Mouse (Mus musculus): Measurements from ENCODE around the gene Mettl18. TPM values are rescaled to one million over a fixed set of nuclear protein-coding genes. Genes with fewer than 3 reads are reported as not detected.

Gene Mettl18
- total and polyA plus RNA-seq, 2 experiments from 2014 or later, result 3.6 to 4.9 TPM

GRCm38 (mm10) chr1:164025685-164026084, 31.0 kb downstream of the Mettl18 start:
- no peak for ATAC-seq (ENCODE audit: low FRiP score)
- Histone ChIP-seq H3K36me3 (ENCODE audit: insufficient read depth, low read length) (no peaks in the 10 kb centered on the region), H3K27ac (ENCODE audit: low read depth, low read length) (no peak overlapping the region), H3K4me3 (ENCODE audit: low read depth, low read length) (no peak overlapping the region), H3K4me1 (ENCODE audit: insufficient read depth, low read length) (no peaks in the 10 kb centered on the region), H3K4me2 (ENCODE audit: low read depth, low read length, poor library complexity, severe bottlenecking) (no peak overlapping the region), H3K9ac (replicated peaks; ENCODE audit: low read length, poor library complexity, severe bottlenecking) (no peak overlapping the region), H3K27me3 (ENCODE audit: insufficient read depth, low read length) (no peaks in the 10 kb centered on the region), H3K9me3 (ENCODE audit: low read length) (no peaks in the 10 kb centered on the region)
- WGBS, result 85% methylated on average over 4 of the region's 4 CpGs
- DNase-seq (ENCODE audit: low spot score), result no peak
- TF ChIP-seq CTCF (IDR thresholded peaks at IDR 0.05), result no peak

DNA sequence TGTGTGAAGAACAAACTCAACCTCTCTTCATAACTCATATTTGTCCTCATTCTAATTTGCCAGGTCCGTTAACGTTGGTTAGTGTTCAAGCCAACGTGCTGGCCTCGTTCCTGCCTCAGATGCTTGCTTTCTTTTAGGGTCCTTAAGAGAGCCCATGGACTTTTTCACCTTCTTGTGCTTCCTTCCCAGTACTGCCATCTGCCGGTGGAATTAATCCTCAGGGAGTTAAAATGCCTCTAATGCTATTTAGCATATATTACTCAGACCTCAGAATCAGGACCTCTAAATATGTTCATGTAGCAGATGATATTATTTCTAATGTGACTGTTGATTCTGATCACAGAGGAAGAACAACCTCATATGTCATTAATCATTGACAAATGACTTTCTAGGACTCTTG, 32.7 kb downstream of the Mettl18 start:
- Histone ChIP-seq H3K9ac (replicated peaks; ENCODE audit: low read length, poor library complexity, severe bottlenecking) (no peak overlapping the region), H3K36me3 (ENCODE audit: insufficient read depth, low read length) (no peaks in the 10 kb centered on the region), H3K27me3 (ENCODE audit: insufficient read depth, low read length) (no peaks in the 10 kb centered on the region), H3K27ac (ENCODE audit: low read depth, low read length) (no peak overlapping the region), H3K4me1 (ENCODE audit: insufficient read depth, low read length) (no peaks in the 10 kb centered on the region), H3K9me3 (ENCODE audit: low read length) (no peaks in the 10 kb centered on the region), H3K4me3 (ENCODE audit: low read depth, low read length) (no peak overlapping the region), H3K4me2 (ENCODE audit: low read depth, low read length, poor library complexity, severe bottlenecking) (no peak overlapping the region)
- TF ChIP-seq CTCF (IDR thresholded peaks at IDR 0.05), result no peak
- no peak for ATAC-seq (ENCODE audit: low FRiP score)
- no peak for DNase-seq (ENCODE audit: low spot score)
- WGBS, result 59% methylated on average over 5 of the region's 5 CpGs

DNA sequence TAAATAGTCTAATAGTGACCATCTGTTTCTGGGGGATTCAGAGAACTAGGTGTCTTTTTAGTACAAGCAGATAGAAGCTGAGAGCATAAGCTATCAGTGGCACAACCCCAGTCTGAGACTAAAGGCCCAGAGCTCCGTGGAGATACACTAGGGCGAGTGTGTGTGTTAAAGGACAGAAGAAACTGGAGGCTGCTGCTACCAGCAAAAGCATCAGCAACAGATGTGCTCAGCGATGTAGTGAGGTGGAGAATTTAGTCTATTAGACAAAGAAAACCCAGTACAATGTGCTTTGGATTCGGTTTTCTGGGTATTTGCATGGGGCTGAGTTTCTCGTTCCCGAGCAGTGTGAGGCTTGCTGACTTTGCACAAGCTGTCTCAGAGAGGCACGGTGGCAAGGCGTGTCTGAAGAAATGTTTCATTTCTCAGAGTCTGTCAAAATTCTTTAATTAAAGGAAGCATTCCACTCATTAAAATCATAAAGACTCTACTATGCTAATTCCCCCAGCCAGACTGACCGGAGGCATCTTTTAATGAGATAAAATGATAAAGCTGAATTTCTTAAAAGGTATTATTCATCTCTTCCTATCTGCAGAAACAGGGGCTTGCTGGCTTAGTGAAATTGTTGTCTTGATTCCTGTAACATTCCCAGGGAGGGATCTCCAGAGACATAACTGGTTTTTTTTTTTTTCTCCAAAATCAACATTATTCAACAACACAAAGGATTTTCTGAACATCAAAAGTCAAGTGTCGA, 45.9 kb downstream of the Mettl18 start:
- no peak overlapping the region for H3K4me2 ChIP-seq (ENCODE audit: low read depth, low read length, poor library complexity, severe bottlenecking)
- no peaks in the 10 kb centered on the region for H3K27me3 ChIP-seq (ENCODE audit: insufficient read depth, low read length)
- ATAC-seq (ENCODE audit: low FRiP score) (peak; percentile 57), DNase-seq (ENCODE audit: low spot score) (no peak)
- no peaks in the 10 kb centered on the region for H3K36me3 ChIP-seq (ENCODE audit: insufficient read depth, low read length)
- TF ChIP-seq CTCF (IDR thresholded peaks at IDR 0.05), result no peak
- H3K9ac ChIP-seq (replicated peaks; ENCODE audit: low read length, poor library complexity, severe bottlenecking), result no peak overlapping the region
- H3K9me3 ChIP-seq (ENCODE audit: low read length), result no peaks in the 10 kb centered on the region
- no peak overlapping the region for H3K4me3 ChIP-seq (ENCODE audit: low read depth, low read length)
- 52% methylated on average over 10 of the region's 10 CpGs for WGBS
- H3K4me1 ChIP-seq (ENCODE audit: insufficient read depth, low read length), result no peaks in the 10 kb centered on the region
- H3K27ac ChIP-seq (ENCODE audit: low read depth, low read length), result no peak overlapping the region

DNA sequence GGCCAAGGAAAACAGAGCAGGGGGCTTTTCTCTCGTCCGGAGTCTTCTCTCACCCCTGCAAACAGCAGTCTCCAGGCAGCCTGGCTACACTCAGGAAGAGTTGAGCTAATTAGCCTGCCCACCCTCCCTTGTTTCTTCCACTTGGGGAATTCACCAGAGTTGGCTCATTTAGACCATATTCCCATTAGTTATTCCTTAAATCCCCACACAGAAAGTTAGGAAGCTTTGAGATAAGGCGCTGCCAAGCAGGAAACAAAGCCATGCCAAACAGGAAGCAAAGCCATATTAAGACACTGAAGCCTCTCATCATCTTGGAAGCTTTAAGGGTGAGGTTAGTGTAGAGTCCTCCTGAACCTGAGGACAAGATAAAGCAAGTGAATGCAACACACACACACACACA, 48.9 kb downstream of the Mettl18 start:
- H3K4me3 ChIP-seq (ENCODE audit: low read depth, low read length), result no peak overlapping the region
- H3K9me3 ChIP-seq (ENCODE audit: low read length), result no peaks in the 10 kb centered on the region
- H3K9ac ChIP-seq (replicated peaks; ENCODE audit: low read length, poor library complexity, severe bottlenecking), result no peak overlapping the region
- no peaks in the 10 kb centered on the region for H3K4me1 ChIP-seq (ENCODE audit: insufficient read depth, low read length)
- 57% methylated on average over 3 of the region's 3 CpGs for WGBS
- H3K27me3 ChIP-seq (ENCODE audit: insufficient read depth, low read length), result no peaks in the 10 kb centered on the region
- DNase-seq (ENCODE audit: low spot score), result no peak
- no peak for TF ChIP-seq CTCF (IDR thresholded peaks at IDR 0.05)
- no peaks in the 10 kb centered on the region for H3K36me3 ChIP-seq (ENCODE audit: insufficient read depth, low read length)
- ATAC-seq (ENCODE audit: low FRiP score), result no peak
- no peak overlapping the region for H3K4me2 ChIP-seq (ENCODE audit: low read depth, low read length, poor library complexity, severe bottlenecking)
- H3K27ac ChIP-seq (ENCODE audit: low read depth, low read length), result no peak overlapping the region

Other genes with a start within 250 kb of the Mettl18 start
- gene Kifap3, start 215.3 kb upstream of the Mettl18 start, total RNA-seq (2014; rRNA removed), result 157 and 191 TPM in 2 replicates
- gene Kifap3, start 215.3 kb upstream of the Mettl18 start, polyA plus RNA-seq (2015; fragmentation: Nextera tagmentation; extraction: Ambion mirVana), result 154 and 159 TPM in 2 replicates
- 15.7 and 16.6 TPM in 2 replicates for gene Scyl3, start 65.8 kb upstream of the Mettl18 start, total RNA-seq (2014; rRNA removed)
- 11.9 and 12.3 TPM in 2 replicates for gene Scyl3, start 65.8 kb upstream of the Mettl18 start, polyA plus RNA-seq (2015; fragmentation: Nextera tagmentation; extraction: Ambion mirVana)
- 5.2 and 5.6 TPM in 2 replicates for gene BC055324, start 93 bp upstream of the Mettl18 start, total RNA-seq (2014; rRNA removed)
- gene BC055324, start 93 bp upstream of the Mettl18 start, polyA plus RNA-seq (2015; fragmentation: Nextera tagmentation; extraction: Ambion mirVana), result 1.8 TPM in 2 replicates
- gene Sele, start 53.3 kb downstream of the Mettl18 start, total RNA-seq (2014; rRNA removed), result not detected in 2 replicates
- gene Sele, start 53.3 kb downstream of the Mettl18 start, polyA plus RNA-seq (2015; fragmentation: Nextera tagmentation; extraction: Ambion mirVana), result not detected in 2 replicates
- gene Sell, start 67.1 kb downstream of the Mettl18 start, total RNA-seq (2014; rRNA removed), result not detected in 2 replicates
- 0.18 TPM in 1 of 2 replicates, not detected in the other for gene Sell, start 67.1 kb downstream of the Mettl18 start, polyA plus RNA-seq (2015; fragmentation: Nextera tagmentation; extraction: Ambion mirVana)
- gene Selp, start 120.4 kb downstream of the Mettl18 start, total RNA-seq (2014; rRNA removed), result not detected in 2 replicates
- not detected in 2 replicates for gene Selp, start 120.4 kb downstream of the Mettl18 start, polyA plus RNA-seq (2015; fragmentation: Nextera tagmentation; extraction: Ambion mirVana)
- 0.05 and 0.09 TPM in 2 replicates for gene F5, start 156.9 kb downstream of the Mettl18 start, total RNA-seq (2014; rRNA removed)
- 0.02 and 0.04 TPM in 2 replicates for gene F5, start 156.9 kb downstream of the Mettl18 start, polyA plus RNA-seq (2015; fragmentation: Nextera tagmentation; extraction: Ambion mirVana)